Mouse (Mus musculus): Measurements from ENCODE around the gene 1110008L16Rik.
A peak's percentile ranks its signal among the peaks of the same experiment; 100 is the strongest.
"Not testable (repeated sequence)": the region's sequence is repeated elsewhere in the genome, so short reads cannot be mapped to it uniquely, and the experiment has no call there.

Gene 1110008L16Rik

GRCm38 (mm10) chr12:55338490-55338889 is 39.1 kb downstream of the 1110008L16Rik start:
- DNase-seq (ENCODE audit: low spot score in 2 of 2) = not testable (repeated sequence)

GRCm38 (mm10) chr12:55343045-55343444 is 43.7 kb downstream of the 1110008L16Rik start:
- DNase-seq (ENCODE audit: low spot score in 2 of 2) = not testable (repeated sequence)

GRCm38 (mm10) chr12:55343998-55344397 is 44.6 kb downstream of the 1110008L16Rik start:
- DNase-seq (ENCODE audit: low spot score in 2 of 2) = no peak

DNA sequence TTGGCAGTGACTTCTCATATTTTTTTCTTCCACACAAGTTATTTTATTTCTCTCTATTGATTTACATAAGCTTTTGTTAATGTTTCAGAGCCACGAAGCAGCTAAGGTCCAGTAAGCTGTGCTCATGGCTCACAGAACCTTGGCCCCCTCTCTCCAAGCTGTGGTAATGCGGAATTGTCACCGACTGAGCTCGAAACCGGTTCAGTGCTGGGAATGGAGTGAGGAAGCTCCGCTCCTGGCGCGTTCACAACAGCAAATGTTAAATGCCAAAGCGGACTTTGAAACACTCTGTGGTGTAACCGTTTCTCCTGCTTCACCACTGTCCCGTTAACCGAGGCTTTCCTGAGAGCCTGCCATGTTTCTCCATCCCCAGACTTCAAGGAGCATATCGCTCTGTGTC is 45.2 kb downstream of the 1110008L16Rik start:
- DNase-seq (ENCODE audit: low spot score in 2 of 2) = peak in 1 of 2 experiments; percentile 5

DNA sequence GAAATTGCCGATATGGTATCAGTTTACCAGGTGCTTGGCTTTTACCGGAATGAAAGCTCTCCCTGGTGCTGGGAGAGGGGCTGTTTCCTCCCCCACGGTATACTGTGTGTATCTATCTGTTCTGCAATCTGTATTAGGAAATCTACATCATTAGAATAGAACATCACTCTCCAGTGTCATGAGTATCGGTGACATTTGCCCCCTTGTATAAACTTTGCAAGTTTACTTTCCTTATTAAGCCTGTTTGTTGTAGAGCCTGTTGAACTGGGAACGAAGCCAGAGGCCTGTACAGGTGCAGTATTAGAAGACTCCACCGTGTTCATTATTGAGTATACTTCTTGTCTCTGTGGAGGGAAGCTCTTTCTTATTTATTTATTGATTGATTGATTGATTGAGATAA is 54.0 kb downstream of the 1110008L16Rik start:
- no peak for DNase-seq (ENCODE audit: low spot score in 2 of 2)

- DNase-seq (ENCODE audit: low spot score in 2 of 2) = peak in 1 of 2 experiments; percentile 43
Measured at GRCm38 (mm10) chr12:55354904-55355303, 55.5 kb downstream of the 1110008L16Rik start.

- DNase-seq (ENCODE audit: low spot score in 2 of 2) = no peak
Measured at GRCm38 (mm10) chr12:55357303-55357702, 57.9 kb downstream of the 1110008L16Rik start.

DNA sequence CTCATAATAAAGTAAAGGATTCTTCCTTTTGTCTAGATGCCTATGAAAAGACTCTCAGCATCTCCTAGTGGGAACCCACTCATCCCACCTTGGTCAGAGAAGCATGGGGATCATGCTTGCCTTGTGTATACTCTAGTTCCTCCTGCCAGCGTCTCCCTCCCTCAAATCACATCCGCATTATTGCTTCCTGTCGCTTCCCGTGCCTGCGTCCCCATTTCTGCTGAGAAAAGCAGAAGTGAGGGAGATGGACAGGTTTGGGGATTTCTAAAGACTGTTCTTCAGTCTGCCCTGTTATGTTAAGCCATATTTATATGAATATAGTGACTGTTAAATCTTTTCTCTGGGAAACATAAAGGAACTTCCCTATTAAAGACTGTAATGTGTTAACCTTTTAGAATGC is 61.6 kb downstream of the 1110008L16Rik start:
- DNase-seq (ENCODE audit: low spot score in 2 of 2) = no peak

- DNase-seq (ENCODE audit: low spot score in 2 of 2) = no peak
Measured at GRCm38 (mm10) chr12:55365083-55365482, 65.7 kb downstream of the 1110008L16Rik start.

- no peak for DNase-seq (ENCODE audit: low spot score in 2 of 2)
Measured at GRCm38 (mm10) chr12:55372424-55373055, 73.2 kb downstream of the 1110008L16Rik start.

DNA sequence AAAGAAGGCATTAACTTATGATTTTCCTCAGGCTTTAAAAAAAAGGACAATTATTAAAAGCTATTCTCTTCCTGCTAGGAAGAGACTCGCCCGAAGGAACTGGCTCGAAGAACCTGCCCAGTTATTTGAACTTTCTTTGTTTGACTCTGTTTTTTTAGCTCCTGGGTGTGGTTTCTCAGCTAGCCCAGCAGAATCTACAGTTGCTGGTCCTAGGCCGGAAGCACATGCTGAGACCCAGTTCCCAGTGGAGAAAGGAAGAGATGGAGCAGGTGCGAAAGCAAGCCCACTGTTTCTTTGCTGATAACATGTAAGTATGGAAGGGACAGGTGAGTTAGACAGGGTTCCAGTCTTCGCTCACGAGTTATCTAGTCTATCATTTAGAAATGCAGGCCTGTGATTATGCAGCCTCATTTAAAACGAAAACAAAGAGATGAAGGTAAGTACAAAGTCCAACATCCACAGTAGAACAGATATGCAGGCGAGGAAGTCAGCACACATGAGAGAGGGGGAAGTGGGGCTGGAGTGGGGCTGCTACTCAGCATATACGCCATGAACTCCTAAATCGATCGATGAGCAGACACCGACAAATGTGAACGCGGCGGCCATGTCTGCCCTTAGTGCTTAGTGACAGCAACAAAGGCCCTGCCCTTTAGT is 77.7 kb downstream of the 1110008L16Rik start:
- DNase-seq (ENCODE audit: low spot score in 2 of 2) = no peak

DNA sequence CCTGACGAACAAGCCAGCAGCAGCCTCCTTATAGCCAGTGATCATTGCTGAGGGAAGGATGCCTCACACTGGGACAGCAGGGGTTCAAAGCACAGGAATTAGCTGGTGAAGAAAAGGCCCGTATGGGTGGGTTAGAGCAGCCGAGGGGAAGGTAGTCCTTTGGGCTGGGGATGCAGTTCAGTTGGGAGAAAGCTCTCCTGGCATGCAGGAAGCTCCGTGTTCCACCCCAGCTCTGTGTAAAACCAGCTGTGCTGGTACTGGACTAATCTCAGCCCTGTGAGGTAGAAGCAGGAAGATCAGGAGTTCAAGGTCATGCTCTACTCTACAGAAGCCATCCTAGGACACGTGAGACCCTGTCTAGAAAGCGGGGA is 78.2 kb downstream of the 1110008L16Rik start:
- no peak for DNase-seq (ENCODE audit: low spot score in 2 of 2)

DNA sequence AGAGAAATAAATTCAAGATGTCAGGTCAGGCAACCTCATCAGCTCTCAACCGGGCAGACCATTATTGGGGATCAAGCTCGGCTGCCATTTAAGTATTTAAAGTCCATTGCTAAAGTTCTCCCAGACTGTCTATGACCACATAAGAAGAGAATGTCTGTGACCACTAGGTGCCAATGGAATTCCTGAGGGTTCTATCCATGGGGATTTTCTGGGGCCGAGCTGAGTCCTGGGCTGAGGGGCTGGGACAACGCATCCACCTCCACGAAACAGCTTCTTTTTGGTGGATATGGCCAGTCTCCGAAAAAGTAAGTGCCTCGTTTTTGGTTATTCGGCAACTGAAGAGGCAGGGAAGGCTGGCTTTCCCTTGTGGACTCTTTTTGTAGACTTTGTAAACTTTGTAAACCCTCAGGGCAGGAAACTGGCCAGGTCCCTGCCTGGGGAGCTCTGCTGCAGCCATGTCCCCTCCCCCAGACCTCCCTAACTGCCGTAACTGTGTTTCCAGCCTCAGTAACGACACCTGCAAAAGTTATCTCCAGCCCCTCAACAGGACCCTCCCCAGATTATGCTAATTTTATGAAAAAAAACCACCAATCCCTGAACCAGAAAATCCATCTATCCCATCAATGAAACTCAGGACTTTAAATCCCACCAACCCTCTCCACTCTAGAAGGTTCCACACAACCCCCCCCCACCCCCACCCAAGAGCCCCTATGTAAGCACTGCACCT is 84.8 kb downstream of the 1110008L16Rik start, which contains the start of gene Psma6:
Gene Psma6 (plus strand): TSS at position 200 of the 727 bp plus-strand sequence.
- DNase-seq (ENCODE audit: low spot score in 2 of 2) = no peak

GRCm38 (mm10) chr12:55384826-55385225 is 85.4 kb downstream of the 1110008L16Rik start:
- no peak for DNase-seq (ENCODE audit: low spot score in 2 of 2)

DNA sequence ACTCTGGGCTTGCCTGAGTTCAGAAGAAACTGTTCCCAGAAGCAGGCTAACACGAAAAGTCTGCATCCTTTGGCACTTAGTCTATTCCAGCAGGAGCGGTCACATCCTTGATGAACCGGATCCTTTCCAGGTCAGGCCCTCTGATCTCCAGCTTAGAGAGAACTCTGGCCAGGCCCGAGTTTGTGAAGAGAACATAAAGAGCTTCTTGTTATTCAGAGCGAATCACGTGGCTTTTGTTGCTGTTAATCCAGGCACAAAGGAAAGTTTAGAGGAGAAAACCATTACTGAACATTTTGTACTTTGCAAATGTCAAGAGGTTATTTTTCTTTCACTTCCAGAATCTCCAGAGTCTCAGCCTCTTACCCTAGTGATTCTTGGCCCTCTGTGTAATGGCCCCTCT is 86.6 kb downstream of the 1110008L16Rik start:
- DNase-seq (ENCODE audit: low spot score in 2 of 2) = peak in 1 of 2 experiments; percentile 6

- no peak for DNase-seq (ENCODE audit: low spot score in 2 of 2)
Measured at GRCm38 (mm10) chr12:55386456-55386855, 87.1 kb downstream of the 1110008L16Rik start.

- DNase-seq (ENCODE audit: low spot score in 2 of 2) = no peak
Measured at GRCm38 (mm10) chr12:55387083-55387787, 87.9 kb downstream of the 1110008L16Rik start.

GRCm38 (mm10) chr12:55387788-55388465 is 88.5 kb downstream of the 1110008L16Rik start:
- no peak for DNase-seq (ENCODE audit: low spot score in 2 of 2)

DNA sequence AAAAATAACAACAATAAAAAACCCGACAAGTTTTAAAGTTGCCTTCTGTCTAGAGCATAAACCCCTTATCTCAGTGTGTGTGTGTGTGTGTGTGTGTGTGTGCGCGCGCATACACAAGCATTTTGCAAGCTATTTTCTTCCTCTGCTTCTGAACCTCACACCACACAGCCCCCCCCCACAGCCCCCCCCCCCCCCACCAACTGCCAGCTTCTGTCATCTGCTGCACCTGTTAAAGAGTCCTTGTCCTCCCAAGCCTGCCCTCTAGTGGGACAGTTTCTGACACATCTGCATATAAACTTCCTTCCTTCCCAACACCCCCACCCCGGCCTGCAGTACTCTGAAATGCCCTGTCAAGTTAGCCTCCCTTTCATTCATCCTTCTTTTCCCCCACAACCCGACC is 89.1 kb downstream of the 1110008L16Rik start:
- DNase-seq (ENCODE audit: low spot score in 2 of 2) = peak in 1 of 2 experiments; percentile 9

DNA sequence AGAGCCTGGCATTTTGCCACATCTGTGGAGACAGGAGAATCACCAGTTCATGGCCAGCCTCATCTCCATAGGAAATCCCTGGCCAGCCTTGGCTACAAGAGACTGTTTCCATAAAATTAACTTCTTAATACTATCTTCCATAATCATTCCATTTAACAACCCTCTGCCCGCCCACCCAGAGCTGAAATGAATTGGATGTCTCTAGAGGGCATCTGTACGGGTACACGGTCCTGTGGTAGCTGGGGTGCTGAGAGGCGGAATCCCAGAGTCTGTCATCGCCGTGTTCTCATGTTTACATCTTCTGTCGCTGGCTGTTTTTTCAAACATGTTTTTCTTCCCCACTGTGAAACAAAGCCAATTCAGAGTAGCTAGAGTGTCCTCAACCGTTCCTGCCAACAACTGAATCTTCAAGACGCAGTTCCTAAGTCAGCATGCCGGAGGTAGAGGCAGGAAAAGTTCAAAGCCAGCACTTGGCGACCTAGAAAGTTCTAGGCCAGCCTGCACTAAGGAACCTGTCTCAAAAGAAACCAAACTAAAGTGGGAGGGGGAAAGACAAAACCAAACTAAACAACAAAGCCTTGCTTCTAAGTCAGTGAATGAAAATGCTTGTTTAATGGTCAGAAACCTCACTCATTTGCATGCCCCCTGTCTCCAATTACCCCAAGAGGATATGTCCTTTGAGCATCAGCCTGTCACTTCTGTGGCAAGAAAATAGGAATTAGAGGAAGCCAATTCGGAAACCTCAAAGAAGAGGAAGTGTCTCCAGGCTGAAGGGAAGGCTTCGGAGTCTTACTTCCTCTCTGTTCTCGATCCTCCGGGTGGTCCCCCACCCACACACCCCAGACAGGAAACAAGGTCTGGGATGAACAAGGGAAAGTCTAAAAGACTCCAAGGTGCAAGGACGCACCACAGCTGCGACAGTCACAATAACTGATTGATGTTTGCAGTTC is 90.0 kb downstream of the 1110008L16Rik start:
- no peak for DNase-seq (ENCODE audit: low spot score in 2 of 2)
